Mouse (Mus musculus) C3H10T1/2 (cell line): ENCODE data around the gene Xpnpep1. TPM values are rescaled to one million over a fixed set of nuclear protein-coding genes. Genes with fewer than 3 reads are reported as not detected.

Source experiments
- polyA plus RNA-seq, 2 experiments: library from polyadenylated mRNA; unstranded; fragments of >200 nt; fragmentation: generic; extraction: Trizol; gene quantifications; one replicate each; pipeline ENCODE4 v1.2.1; 2012; ENCODE audit warnings: missing spikeins in 2 of 2

Xpnpep1 gene
- polyA plus RNA-seq: 100 to 1,000 TPM; 151 to 164 TPM

DNA sequence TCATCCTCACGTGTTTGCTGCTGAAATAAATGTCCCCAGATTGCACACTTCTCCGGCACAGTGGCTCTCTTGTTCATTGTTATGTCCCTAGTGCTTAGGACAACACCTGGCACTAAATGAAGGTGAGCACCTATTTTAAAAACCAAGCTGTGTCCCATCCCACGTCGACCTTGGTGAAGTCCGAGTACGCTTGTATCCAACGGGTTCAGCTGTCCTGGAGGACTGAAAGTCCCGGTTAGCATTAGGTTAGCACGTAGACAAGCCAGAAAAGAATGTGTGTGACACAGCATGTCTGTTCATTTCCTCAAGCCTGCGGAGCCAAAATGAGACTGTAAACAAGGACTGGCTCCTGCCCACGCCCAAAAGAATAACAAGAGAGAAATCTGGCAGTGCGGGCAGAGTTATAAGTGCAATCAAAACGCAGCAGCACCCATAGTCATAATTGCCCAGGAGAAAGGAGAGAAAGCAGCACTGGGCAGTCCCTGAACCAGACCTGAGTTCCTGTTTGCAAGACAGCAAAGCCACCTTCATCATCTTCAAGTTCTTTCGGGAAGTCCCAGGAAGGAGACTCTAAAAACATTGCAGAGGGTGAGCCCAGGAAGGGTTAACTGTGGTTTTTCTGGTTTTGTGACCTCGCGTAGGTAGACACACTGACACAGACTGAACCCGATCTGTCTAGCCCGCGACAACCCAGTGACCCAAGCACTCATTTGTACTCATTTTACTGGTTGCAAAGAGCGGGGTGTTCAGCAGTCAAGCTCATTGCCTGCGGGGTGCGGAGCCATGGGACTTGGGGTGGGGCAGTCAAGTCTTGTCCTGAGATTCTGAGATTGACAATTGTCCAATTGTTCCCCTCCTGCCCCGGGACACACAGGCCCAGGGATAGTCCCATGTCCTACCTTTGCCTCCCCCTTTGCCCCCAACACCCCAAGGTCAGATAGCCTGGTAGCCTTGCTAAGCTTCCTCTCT is at the start of gene Xpnpep1:
TSS of gene Xpnpep1 (minus strand) at position 51 of the 969 bp plus-strand sequence.

Other genes with a start within 250 kb of the Xpnpep1 start
- 10 to 100 TPM in 1 of 2 experiments, under 1 TPM in 1; 0.60 to 22.7 TPM for gene Add3, start 100.2 kb upstream of the Xpnpep1 start, polyA plus RNA-seq